Mouse (Mus musculus) spleen, adult 2 months (tissue): ENCODE data around the gene Mbip.

Experiments
- CTCF ChIP-seq: fragments of 200-500 bp; IDR thresholded peaks from 2 replicates; pipeline ENCODE4 v1.5.1; 2011; ENCODE audit warnings: mild to moderate bottlenecking, inconsistent platforms; ENCODE audit not compliant: insufficient read depth, insufficient read length, insufficient replicate concordance; ENCODE audit errors: extremely low read depth
- POLR2A ChIP-seq: fragments of 200-500 bp; IDR thresholded peaks from 2 replicates; pipeline ENCODE4 v1.6.1; 2011; ENCODE audit warnings: low read depth, low read length, inconsistent platforms

GRCm38 (mm10) chr12:56297099-56297498 is 48.6 kb downstream of the Mbip start:
- TF ChIP-seq CTCF: no peak
- TF ChIP-seq POLR2A: no peak
